Mouse (Mus musculus): Measurements from ENCODE around the gene Copa. TPM values are rescaled to one million over a fixed set of nuclear protein-coding genes. Genes with fewer than 3 reads are reported as not detected.

Gene Copa
- total RNA-seq, 2 experiments from 2014 or later = 187 to 205 TPM

DNA sequence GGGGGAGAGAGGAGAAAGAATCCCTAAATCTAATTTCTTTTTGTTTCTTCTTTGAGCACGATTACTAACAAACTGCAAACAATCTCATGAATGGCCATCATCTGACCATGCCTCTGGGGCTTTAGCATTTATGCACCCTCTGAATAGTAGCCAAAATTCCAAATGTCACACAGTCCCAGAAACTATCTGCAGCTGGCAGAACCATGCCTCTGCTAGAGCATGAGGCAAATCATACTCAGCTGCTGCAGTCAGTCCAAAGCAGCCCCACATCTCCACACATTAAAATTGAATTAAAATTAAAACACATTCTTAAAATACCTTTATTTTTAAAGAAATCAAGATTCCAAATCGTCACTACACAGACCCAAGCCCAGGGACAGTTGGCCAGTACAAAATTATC, 57.8 kb downstream of the Copa start:
- no peak for DNase-seq (ENCODE audit: low spot score in 2 of 2)

DNA sequence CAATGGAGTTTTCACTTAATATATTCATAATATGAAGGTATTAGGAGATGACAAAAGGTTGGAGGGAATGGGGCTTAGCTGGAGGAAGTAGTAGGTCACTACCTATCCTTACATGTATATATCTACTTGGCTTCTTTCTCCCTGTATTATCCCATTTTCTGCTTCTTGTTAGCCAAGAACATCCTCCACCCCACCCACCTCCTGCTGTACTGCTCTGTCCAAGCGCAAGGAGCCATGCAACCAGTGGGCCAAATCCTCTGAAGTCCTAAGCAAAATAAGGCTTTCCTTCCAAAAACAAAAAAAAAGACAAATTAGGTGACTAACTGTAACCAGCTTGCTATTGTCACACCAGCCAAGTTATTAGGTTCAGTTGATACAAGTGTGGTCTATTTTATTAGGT, 58.5 kb downstream of the Copa start:
- DNase-seq (ENCODE audit: low spot score in 2 of 2) = no peak

DNA sequence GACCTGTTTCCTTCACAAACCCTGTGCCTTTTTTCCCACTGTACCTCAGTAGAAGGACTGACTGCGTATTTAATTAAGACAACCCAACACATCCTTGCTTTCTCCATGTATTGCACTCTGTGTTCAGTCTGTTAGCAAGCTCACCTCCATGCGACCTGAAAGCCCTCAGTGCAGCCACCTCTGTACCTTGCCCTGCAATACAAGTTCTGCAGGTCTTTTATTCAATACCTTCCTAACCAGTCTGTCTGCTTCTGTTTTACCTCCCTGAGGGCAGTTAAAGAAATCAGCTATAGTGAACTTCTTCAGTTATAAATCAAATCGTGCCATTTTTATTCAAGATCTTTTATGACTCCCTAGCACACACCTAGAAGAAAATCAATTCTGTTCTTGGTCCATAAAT, 59.2 kb downstream of the Copa start:
- no peak for DNase-seq (ENCODE audit: low spot score in 2 of 2)

DNA sequence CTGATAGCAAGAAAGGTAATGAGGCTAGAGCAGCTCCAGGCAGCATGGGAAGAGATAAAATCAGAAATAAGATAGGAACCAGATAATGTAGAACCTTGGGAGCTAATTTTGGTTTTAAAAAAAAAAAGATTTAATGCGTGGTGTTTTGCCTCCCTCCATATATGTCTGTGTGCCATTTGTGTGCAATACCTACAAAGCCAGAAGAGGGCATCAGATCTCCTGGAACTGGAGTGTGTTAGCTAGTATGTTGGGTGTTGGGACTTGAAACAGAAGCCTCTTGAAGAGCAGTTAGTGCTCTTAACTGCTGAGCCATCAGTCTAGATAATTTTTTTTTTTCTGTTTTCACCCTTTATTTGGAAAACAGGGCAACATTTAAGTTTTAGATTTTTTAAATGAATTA, 61.2 kb downstream of the Copa start:
- no peak for DNase-seq (ENCODE audit: low spot score in 2 of 2)

DNA sequence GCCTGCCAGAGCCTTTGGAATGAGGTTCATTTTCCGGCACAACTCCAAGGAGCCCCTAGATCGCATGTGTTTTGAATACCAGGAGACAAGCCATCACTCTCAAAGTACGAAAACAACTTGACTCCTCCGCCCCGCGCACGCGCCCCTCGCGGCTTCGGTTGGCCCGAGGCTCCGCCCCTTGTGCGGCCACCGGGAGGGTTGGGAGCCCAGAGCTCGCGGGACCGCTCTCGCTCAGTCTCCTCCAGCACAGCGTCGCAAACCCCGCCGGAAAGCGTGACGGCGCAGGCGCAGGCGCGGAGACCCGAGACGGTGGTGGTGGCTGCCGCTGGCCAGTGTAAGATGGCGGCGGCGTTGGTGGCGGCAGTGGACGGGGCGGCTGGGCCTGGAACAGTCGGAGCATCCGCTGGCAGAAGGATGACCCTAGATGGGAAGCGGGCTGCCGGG, 65.5 kb downstream of the Copa start, which contains the start of gene Dcaf8:
Gene Dcaf8 (plus strand): TSS at position 250 of the 444 bp plus-strand sequence.
- peak; percentile 96 to 97 for DNase-seq (ENCODE audit: low spot score in 2 of 2)

DNA sequence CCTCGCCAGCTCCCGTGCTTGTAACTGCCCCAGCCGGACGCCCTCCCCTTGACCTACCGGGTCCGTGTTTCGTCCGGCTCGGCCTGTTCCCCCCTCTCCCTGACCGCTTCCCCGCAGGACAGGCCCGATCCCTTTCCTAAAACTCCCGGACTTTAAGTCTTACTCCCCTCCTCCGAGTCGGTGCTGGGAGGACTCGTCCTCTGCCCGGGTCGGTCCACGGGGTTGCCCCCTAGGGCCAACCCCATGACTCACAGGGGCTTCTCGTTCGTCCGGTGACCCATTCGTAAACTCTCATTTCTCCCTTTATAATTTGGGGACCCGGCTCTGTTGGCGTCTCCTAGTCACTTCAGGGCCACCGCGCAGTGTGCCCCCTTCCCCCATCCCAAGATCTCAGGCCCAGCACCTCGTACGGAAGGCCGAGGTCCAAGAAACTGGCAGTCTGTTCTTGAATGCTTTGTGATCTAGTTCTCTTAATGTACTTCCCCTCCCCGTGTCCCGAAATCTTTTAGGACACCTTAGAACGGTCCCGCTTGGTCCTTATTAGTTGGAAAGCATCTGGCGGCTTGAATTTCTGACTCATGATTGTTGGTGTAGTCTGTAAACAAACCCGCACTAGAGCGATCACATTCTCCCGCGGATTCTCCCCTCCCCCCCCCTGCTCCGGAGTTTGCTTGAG, 66.1 kb downstream of the Copa start:
- DNase-seq (ENCODE audit: low spot score in 2 of 2) = no peak

DNA sequence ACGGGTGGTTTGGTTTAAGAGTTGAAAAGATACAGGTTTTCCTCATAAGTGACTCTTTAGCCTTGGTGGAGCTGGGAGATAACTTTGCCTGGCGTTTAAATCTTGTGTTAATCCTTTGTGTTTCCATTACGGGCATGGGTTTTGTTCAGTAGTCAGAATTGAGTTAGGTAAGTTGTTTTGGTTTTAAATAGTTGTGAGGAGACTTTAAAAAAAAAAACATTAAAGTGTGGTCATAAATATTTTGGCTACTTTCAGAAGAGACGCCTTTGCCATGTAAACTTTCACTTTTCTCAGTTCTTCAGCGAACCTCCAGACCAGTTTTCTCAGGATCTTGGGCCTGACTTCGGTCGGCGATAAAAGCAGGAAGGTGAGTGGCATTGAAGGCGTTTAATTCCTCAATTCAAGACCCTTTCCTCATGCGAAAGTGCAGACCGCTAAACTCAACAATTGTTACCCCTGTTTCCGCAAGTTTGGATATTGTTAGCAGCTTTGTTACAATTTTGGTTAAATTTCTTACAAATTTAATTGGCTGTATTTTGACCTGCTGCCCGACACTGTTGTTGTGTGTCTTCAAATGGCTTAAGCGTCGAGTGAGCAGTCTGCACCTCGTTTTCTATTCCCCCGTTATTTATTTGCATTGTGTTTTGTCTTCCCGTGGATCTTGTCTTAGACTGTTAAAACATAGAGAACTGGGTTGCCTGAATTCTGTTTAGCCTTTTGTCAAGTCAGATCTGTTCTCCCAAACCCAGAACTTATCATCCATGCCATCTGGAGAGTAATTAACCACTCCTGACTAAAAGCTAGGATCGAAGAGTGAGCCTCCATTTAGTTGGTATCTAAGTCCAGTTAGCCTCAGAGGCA, 66.9 kb downstream of the Copa start:
- no peak for DNase-seq (ENCODE audit: low spot score in 2 of 2)

DNA sequence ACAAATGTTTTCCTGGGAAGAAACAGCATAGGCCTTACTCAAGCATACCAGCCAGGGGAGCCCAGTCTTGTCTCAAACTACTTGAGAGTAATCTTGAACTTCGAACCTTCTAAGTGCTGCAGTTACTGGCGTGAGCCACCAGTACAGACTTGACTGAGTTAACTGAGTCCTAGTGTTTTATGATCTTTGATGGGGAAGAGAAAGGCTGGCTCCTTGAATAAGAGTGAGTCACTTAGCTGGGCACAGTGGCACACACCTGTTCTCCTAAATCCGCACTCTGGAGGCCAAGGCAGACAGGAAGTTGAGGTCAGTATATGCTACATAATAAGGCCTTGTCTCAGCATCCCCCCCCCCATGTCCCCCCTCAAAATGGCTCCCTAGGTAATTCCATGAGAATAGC, 72.2 kb downstream of the Copa start:
- no peak for DNase-seq (ENCODE audit: low spot score in 2 of 2)

DNA sequence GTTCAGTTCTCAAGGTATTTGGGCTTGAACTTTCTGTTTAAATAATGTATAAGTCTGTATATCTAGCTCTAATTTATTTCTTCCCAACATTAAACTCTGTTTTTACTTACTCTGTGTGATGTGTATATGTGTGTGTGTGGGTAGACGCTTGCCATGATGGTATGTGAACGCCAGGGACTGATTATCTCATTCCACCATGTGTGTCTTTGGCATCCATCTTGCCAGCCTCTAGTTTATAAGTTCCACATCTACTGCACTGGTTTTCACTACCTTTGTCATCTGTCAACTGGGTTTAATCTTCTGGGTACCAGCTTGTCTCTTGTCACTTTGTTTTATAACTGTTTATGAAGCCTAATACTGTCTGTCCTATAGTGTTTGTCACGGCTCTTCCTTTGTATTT, 73.2 kb downstream of the Copa start:
- DNase-seq (ENCODE audit: low spot score in 2 of 2) = no peak

DNA sequence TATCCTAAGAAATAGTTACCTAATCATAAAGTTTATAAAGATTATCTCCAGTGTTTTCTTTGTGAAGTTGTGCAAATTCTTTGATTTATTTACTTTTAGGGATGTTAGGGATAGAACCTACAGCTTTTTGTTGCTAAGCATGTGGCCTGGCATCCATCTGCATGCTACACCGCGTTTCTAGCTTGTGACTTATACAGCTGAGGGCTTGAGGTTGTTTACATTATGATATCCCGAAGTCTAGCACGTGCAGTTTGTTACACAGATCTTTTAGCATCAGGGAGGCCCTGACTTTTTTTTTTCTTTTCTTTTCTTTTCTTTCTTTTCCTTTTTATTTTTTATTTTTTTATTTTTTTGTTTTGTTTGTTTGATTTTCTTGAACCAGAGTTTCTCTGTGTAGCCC, 77.6 kb downstream of the Copa start:
- no peak for DNase-seq (ENCODE audit: low spot score in 2 of 2)

DNA sequence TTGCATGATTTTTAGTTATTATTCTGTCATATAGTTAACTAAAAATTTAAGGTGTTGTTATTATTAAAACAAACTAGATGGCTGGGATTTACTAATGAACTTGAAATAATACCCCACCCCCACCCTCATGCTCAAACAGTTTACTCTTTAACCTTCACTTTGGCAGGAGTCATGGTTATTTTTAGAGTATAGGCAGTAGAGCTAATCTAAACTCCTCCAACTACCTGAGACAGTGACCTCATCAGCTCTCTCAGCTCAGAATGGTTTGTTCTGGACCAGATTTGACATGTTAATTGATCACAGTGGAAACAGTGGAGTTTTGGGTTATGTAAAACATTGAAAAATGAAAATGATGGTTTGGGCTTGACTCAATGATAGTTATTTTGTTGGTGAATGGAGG, 78.2 kb downstream of the Copa start:
- no peak for DNase-seq (ENCODE audit: low spot score in 2 of 2)

DNA sequence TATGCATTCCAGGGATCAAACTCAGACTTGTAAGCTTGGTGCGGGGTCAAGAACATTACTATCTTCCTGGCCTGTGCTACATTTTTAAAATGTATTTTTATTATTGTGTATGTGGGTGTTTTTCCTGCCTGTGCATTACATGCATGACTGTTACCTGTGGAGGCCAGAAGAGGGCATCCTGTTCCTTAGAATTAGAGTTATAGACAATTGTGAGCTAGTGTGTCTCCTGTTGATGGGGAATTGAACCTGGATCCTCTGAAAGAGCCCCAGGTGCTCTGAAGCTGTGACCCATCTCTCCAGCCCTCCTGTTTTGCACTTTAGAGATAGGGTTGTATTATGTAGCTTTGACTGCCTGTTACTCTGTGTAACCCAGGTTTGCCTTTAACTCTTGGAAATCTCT, 79.7 kb downstream of the Copa start:
- DNase-seq (ENCODE audit: low spot score in 2 of 2) = no peak

DNA sequence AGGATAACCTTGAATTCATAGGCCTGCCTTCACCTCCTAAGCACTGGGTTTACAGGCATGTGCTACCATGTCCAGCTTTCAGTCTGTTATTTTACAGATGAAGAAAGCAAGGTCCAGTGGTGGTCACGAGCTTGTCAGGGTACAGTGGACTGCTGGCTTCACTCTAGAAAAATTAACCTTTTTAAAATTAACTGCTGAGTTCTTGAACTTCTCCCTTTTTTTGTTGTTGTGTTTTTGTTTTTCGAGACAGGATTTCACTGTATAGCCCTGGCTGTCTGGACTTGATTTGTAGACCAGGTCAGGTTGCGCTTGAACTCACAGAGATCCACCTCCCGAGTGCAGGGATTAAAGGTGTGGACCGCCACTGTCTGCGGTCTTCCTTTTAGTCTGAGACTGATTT, 80.6 kb downstream of the Copa start:
- DNase-seq (ENCODE audit: low spot score in 2 of 2) = no peak

DNA sequence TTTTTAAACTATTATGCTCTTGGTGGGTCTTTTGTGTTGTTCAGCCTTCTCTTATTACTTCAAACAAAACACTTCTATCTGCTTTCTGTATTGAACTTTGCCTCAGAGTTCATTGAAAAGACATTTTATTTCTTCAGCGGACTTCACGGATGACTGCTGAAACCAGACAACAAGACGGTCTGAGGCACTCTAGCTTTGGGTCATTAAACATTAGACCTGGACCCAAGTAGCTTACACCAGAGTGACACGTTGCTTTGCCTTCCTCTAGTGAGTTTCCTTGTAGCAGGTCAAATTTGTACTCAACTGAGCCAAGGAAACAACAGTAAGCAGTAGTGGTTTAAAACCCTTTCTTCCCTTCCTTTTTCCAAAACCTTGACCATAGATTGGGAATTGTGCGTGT, 85.6 kb downstream of the Copa start:
- no peak for DNase-seq (ENCODE audit: low spot score in 2 of 2)

DNA sequence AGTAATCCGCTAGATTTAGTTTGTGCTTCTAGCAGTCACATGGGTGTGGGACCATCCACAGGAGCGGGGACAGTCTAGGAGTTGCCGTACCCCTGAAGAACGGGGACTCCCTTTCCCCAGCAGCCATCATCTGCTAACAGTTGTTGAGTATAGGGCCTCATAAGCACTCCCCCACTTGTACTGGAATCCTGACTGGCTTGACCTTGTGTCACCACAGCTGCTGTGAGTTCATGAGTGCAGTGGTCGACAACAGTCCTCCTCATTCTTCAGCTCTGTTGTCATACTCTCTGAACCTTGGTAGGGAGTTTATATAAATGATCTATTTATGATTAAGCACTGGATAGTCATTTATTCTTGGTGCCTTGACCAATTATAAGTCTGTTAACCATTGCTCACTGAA, 87.5 kb downstream of the Copa start:
- DNase-seq (ENCODE audit: low spot score in 2 of 2) = no peak

Other genes starting within 250 kb of the Copa start
- 1 to 10 TPM; 3.8 to 5.4 TPM for gene Cd84, start 242.8 kb upstream of the Copa start, total RNA-seq (2021)
- gene Gm10521, start 186.9 kb upstream of the Copa start, total RNA-seq (2021) = under 1 TPM; 0.34 to 0.36 TPM
- under 1 TPM; 0.20 to 0.62 TPM for gene Slamf6, start 165.0 kb upstream of the Copa start, total RNA-seq (2021)
- 10 to 100 TPM; 16.2 to 18.7 TPM for gene Vangl2, start 54.1 kb upstream of the Copa start, total RNA-seq (2021)
- under 1 TPM in 1 of 2 experiments, not detected in 1; 0.31 TPM for gene Nhlh1, start 25.0 kb upstream of the Copa start, total RNA-seq (2021)
- gene Ncstn, start 266 bp downstream of the Copa start, total RNA-seq (2021) = 100 to 1,000 TPM; 148 to 154 TPM
- gene Pex19, start 44.2 kb downstream of the Copa start, total RNA-seq (2021) = 100 to 1,000 TPM; 168 to 170 TPM
- gene Dcaf8, start 65.6 kb downstream of the Copa start, total RNA-seq (2021) = 100 to 1,000 TPM; 177 to 181 TPM
- gene Pea15a, start 124.3 kb downstream of the Copa start, total RNA-seq (2021) = 10 to 100 TPM; 92.5 to 94.7 TPM
- gene Casq1, start 137.3 kb downstream of the Copa start, total RNA-seq (2021) = 10 to 100 TPM; 15.7 to 51.9 TPM
- under 1 TPM; 0.39 to 0.45 TPM for gene Atp1a4, start 175.9 kb downstream of the Copa start, total RNA-seq (2021)
- gene Igsf8, start 179.1 kb downstream of the Copa start, total RNA-seq (2021) = 10 to 100 TPM; 45.3 to 55.6 TPM
- gene Atp1a2, start 215.5 kb downstream of the Copa start, total RNA-seq (2021) = 10 to 100 TPM; 50.9 to 70.2 TPM
- under 1 TPM; 0.11 to 0.20 TPM for gene Kcnj9, start 246.8 kb downstream of the Copa start, total RNA-seq (2021)